Mouse (Mus musculus) G1E-ER4 (cell line): ENCODE results near the gene Smim5. TPM values are rescaled to one million over a fixed set of nuclear protein-coding genes. Genes with fewer than 3 reads are reported as not detected.

Experiments used
- GATA1 ChIP-seq: IDR thresholded peaks from one replicate; pipeline ENCODE4 v1.8.0; 2012; ENCODE audit warnings: low read length, inconsistent platforms
- polyA plus RNA-seq: library from polyadenylated mRNA; stranded (reverse); fragments of >175 nt; gene quantifications from 2 replicates; pipeline ENCODE4 v1.2.3, GENCODE M21; 2012

Gene Smim5
- polyA plus RNA-seq, 1 experiment = 9.2 TPM

DNA sequence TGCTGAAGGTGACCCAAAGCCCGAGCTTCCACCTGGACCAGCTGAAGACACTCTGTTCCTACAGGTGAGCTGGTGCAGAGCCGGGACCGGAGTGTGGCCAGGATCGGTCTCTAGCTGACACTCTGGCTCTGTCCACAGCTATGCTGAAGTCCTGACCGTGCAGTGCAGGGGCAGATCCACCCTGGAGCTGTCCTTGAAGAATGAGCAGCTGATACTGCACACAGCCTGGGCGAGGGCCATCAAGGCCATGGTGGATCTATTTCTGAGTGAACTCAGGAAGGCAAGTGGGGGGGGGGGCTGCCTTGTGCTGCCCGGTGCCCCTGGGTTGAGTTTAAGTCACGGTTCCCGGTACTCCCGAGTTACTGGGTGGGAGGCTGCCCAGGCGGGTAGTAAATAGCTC, 13.3 kb upstream of the Smim5 start:
- TF ChIP-seq GATA1 = no peak

DNA sequence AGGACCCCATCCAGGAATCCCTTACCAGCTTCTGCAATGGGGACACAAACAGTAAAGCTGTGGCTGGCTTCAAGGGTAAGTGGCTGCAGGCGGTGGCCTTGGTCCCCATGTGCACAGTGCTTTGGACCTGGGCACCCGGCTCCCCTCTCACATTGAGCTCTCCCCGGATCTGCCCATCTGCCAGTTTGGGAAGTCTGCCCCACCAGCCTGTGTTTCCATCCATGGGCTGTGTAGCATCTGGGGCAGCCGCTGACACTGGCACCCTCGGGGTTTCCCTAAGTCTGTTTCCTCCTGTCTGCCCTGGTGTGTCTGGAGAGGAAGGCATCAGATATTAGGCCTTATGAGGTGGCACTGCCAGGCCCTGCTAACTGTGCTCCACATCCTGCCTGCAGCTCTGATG, 11.7 kb upstream of the Smim5 start:
- no peak for TF ChIP-seq GATA1

DNA sequence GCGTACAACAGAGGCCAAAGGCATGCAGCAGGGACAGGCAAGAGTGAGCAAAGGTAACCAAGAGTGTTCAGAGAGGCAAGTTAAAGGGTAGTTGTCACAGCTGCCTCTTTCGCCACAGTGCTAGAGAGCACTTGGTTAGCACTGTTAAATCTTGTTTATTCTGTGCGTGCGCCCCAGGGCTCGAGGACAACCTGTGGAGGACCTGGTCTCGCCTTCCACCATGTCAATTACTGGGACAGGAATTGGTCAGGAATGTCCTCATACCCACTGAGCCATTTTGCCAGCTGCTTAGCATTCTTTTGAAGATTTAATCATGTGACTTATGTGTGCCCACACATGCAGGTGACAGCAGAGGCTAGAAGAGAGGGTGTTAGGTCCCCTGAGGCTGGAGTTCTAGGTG, 10.6 kb upstream of the Smim5 start:
- no peak for TF ChIP-seq GATA1

DNA sequence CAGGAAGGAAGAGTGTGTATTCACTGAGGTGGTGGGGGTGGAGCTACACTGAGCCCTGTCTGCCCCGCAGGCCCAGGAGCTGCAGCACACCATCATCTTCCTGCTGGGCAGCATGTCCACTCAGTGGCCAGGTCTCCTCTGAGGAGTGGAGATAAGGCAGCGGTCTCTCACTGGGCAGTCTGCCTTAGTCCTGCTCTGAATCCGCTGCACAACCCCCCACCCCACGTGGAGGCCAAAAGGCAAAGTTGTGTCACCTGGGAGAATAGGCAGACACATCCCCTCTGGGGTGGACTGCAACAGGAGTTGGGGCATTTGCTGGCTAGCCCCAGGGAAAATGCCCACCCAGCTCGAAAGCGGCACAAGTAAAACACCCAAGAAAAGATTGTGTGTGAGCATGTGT, 7.6 kb upstream of the Smim5 start:
- TF ChIP-seq GATA1 = no peak

DNA sequence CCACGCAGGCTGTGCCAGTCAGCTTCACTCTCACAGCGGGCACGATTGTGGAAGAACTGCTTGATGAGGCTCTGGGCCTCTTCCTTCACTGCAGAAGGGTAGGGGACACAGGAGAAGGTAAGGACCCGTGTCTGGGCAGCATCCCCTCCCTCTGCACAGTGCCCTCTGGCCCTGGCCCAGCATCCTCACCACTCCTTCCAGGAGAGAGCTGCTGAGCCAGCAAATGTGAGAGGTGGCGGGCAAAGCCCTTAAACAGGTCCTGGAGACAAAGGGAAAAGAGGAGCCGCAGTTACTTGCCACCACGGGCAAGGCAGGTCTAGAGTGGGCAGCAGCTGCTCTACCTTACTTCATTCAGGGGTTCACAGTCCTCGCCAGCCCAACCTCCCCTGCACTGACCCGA, 6.7 kb upstream of the Smim5 start:
- TF ChIP-seq GATA1 = no peak

DNA sequence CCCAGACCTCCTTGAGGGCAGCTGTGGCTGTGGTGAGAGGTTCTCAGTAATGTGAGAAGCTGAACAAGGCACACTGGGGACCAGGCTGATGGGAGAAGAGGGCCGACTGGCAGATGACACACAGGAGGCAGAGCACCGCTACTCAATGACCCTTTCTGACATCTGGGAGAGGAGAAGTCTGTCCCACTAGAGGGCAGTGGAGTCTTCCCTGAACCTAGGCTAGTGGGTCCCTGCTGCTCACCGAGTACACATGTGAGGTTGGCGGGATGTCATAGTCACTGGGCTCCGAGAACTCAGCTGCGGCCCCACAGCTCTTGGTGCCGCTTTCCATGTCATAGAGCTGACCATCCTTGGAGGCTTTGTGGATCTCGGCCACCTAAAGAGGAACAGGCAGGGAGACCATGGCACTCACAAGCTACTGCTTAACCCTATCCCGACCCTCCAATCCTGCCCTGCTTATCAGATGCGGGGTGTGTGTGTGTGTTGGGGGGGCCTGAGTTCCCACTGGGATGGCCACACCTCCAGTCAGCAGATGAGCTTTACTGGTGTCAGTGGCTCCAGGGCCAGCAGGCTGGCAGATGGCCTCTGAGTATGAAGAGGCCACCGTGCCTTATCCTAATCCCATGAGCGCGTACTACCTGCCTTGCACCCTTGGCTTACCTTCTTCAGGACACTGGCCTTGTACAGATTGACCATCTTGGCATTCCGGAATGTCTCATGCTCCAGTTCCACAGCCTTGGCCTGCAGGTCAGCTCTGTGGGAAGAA, 4.8 kb upstream of the Smim5 start:
- TF ChIP-seq GATA1 = no peak

DNA sequence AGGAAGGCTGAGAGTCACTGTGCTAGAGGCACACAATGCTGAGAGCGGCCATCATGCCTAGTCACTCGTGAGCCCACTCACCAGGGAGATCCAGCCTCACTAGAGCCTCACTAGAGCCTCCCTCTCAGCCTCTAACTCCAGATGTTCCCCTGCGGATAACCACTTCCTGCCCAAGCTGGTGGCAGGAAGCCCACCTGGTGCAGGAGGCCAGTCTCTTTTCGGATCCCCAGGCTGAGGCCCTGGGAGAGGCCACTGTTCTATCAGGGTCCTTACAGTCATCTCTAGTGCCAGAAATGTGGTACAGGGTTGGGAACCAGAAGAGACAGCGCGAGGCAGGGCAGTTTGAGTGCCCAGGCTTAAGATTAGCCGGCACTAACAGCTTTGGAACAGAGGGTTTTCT, 1.3 kb upstream of the Smim5 start:
- no peak for TF ChIP-seq GATA1

DNA sequence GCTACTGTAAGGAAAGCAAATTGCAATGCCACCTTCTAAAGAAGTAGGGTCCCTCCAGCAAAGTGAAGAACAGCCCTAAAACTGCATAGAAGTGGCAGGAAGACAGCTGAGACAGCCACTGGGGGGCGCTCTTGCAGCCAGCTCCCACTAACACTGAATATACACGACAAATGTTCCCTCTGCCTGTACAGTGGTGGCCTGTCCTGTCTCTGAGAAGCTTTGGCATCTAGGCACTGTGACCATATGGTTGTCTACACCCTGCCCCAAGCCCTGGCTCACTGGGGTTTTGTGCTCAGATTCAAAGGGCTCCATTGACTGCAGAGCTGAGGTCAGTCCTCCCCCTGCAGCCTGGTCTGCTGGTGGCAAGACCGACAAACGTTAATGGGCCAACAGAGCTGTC, 880 bp upstream of the Smim5 start:
- no peak for TF ChIP-seq GATA1

DNA sequence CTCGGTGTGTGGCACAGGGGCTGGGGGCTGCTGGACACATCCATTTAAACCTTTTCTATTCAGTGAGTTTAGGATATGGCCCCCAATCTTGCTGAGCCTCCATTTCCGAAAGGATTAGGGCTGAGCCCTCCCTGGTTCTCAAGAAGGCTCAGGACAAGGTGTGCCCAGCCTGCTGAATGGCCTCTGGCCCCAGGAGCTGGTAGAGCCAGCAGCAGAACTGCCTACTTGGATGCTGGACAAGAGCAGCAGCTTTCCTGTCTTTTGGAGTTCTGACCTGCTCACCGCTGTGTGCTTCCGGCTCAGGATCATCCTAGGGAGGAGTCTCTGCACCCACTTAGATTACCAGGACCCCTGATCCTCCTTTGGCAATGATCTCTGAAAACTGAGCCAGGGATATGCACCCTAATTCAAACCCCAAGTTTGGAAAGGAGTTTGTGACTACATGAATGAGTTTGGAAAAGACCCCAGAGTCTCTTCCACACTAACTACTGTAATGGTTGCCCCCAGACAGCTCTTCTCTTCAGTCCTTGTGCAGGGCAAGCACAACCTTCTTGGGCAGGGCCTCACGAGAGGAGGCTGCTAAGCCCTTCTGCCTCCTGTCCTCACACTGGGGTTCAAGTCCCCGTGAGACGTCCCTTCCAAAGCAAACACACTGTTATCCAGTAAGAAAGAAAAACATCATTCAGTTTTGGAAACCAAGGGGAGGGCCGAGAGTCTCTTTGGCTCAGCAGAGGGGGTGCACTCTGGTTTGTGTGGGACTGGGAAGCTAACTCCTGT, 983 bp downstream of the Smim5 start:
- no peak for TF ChIP-seq GATA1

DNA sequence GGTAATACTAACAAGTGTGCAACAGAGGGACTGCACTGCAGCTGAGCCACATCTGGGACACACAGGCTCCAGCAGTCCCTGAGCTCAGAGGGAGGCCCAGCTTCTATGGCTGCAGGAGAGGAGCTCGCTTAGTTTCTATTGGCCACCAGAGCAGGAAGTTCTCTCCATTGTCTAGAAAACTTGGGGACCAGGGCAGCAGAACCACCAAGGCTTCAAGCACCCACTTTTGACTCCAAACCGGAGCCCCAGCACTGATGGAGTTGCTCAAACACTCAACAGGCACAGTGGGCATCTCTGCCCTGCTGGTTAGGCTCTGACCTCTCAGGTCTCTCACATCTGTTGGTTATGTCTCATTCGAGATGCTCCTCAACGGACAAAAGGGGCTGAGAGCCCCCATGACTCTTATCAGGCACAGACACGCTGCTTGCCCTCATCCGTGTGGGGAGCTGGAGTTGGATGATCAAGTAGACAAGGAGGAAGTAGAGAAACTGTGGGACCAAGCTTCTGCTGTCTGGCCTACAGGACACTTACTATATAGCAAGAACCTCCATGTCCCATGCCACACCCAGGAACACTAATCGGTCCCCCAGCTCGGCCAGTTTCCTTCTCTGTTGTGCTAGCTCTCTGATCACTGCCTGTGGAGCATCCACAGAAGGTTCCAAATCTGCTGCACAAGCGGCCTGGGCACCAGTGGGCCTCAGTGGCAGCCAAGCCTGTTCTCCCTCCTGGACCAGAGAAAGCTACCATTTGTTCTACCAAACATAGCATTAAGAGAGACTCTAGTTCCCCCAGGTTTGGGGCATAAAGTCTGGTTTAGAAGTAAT, 1.8 kb downstream of the Smim5 start:
- peak; percentile 45 for TF ChIP-seq GATA1

DNA sequence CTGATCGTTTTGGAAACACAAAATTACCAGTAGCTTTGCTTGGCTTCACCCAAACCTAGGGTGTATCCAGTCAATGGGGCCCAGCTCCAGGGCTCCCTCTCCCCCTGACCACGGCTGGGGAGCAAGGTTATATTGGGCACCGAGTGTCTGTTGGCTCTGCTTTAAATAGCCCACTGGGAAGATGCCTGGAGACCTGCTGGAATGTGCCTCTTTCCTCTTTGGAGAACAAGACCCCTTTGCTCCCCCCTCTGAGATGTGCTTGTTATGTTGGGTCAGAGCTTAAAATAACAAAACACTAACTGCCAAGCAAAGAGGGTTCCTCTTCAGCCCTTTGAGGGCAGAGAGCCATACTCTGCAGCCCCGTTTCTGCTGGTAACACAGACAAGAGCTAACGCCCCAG, 2.4 kb downstream of the Smim5 start:
- no peak for TF ChIP-seq GATA1

DNA sequence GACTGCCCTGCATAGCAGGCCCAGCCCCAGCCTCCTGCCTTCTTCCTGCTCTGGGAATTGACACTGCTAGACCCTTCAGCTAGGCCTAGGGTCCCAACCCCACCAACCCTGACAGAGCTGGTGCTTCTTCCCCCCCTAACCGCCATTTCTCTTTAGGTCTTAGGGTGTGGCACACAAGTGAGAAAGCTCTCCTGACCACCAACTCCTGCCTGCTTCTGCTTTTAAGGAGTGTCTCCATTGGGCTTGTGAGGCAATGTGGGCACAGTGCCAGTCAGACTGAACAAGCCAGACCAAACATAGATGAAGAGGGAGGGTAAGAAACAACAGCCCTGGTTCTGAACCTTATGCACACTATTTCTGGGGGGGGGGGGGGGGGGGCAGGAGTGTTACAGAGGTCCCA, 3.1 kb downstream of the Smim5 start:
- TF ChIP-seq GATA1 = no peak

DNA sequence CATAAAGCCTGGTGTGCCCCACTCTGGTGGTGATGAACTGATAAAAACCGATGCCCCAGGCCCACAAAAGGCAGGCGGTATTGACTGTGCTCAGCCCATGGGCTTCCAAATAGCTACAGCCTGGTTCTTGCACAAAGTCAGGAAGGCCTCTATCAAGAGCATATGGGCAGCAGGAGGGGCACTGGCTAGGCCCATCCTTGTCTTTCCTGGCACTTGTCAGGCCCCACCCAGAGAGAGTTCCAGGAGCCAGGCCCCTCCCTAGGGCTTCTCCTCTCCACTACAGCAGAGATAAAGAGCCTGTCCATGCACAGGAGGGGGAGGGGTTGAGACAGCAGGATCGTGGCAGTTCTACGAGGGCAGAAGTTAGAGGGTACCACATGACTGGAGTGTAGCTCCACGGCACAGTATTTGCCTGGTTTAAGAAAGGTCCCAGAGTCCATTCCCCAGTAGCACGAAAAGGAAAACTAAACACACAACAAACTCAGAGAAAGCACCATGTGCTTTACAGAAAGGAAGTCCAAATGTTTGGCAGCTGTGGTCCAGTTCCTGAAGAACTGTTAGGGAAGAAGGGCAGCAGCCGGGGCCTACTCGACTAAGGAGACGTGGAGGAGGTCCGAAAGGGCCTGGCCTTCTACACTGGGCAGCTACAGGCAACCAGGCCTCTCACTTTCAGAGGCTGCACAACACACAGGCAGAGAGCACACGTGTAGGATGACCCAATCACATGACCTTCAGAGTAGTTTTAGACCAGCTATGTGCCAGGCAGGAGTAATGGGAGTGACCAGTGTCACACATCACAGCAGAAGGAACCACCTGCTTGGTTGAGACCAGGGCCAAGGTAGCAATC, 3.8 kb downstream of the Smim5 start:
- no peak for TF ChIP-seq GATA1

DNA sequence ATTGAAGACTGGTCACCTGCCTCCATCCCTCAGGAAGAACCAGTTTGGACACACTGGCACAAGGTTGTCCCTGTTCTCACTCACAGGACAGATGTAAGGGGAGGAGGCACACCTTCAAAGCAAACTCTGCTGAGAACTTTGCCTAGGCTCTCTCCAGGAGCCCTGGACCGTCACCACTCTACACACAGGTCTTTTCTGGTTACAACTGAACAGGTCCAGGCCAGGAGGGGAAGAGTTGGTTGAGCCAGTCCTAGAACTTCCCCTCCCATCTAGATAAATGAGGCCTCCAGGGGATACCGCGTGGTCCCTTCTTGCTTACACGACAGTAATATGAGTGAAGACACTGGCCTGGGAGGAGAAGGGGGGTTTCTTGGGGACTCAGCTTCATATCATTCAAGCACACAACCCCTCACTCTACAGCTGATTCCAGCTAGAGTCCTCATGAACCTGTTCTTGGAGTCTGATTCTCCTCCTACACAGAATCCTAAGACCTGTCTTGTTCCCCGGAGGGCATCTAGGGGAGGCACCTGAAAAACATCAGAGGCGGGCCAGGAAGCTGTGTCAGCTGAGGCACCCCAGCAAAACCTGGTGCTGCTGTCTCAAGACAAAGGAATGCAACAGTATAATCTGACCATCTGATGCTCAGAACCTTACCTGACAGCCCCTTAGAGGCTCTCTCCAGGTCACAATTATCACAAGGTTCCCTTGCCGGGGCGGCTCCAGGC, 4.6 kb downstream of the Smim5 start:
- no peak for TF ChIP-seq GATA1
